Mouse (Mus musculus): Measurements from ENCODE around the gene Patz1.

Patz1 gene

DNA sequence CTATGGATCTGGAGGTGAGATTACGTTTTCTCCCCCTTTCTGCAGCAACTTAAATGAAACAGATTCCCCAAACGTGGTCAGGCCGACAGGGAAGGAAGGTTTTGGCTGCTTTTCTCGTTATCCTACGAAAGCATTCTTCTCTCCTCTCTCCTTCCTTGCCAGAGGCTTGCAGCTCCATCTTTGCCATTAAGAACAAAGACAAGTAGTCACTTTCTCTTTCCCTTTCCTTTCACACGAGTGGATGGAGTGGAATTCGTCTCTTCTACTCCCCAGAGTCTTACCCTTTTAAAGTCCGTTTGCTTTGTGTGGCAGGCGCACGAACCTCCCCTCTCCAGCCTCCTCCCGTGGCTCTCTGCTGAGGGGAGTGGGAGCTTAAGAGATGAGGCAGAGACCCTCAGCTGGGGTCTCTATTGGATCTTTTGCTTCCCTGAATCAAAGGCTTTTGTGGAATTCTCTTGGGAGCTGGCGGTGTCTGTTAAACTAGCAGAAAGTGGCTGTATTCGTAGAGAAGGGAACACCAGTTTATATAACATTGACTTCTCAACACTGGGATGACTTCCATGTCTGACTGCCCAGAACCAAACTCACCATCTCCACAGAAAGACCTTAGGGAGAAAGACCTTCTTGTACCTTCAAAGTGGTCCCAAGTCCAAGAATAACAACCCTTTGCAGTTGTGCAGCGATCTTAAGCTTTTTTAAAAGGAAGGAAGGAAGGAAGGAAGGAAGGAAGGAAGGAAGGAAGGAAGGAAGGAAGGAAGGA, 42.5 kb downstream of the Patz1 start:
- DNase-seq = no peak

- peak; percentile 96 to 98 for DNase-seq
Observed at GRCm38 (mm10) chr11:3331756-3332642, 43.3 kb downstream of the Patz1 start.

GRCm38 (mm10) chr11:3333111-3333695, 44.5 kb downstream of the Patz1 start:
- DNase-seq = peak in 1 of 2 experiments; percentile 35

- peak in 1 of 2 experiments; percentile 9 for DNase-seq
Observed at GRCm38 (mm10) chr11:3334141-3334710, 45.6 kb downstream of the Patz1 start.

DNA sequence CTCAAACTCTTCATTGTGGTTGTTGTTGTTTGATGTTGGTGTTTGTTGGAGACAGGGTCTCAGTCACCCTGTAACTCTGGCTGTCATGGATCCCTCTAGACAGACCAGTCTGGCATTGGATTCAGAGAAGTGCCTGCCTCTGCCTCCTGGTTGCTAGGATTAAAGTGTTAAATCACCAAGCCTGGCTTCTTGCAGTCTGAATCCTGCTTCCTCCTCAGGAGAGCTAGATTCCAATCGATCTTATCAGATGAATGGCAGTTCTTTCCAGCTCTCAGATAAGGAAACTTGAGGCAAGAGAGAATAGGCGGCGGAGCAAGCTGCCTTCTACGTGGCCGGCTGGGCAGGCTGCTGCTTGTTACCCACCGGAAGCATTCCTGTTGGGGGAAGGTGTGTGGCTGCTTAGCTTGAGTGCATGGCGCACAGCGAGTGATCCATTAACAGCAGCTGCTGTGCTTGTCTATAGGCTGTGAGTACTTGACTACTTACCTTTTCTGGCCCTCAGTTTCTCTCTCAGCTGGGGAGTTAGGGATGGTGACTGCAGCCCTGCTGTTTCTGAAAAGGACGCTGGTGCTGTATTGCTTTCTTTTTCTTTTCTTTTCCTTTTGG, 46.1 kb downstream of the Patz1 start:
- DNase-seq = peak in 1 of 2 experiments; percentile 72

- peak; percentile 71 to 91 for DNase-seq
Observed at GRCm38 (mm10) chr11:3335651-3336216, 47.1 kb downstream of the Patz1 start.

DNA sequence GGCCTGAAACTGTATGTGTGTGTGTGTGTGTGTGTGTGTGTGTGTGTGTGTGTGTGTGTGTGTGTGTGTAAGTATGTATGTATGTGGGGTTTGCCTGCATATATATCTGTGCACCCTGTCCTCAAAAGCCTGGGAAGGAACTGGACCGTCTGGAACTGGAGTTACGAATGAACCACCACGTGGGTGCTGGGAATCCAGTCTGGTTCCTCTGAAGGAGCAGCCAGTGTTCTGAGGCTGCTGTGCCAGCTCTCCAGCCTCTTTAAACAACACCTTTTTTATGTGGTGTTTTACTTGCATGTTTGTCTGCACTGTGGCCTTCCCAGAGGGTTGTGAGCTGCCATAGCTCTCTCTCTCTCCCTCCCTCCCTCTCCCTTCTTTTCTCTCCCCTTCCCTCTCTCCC, 47.9 kb downstream of the Patz1 start:
- peak in 1 of 2 experiments; percentile 22 for DNase-seq

GRCm38 (mm10) chr11:3337173-3337955, 48.7 kb downstream of the Patz1 start:
- peak in 1 of 2 experiments; percentile 36 for DNase-seq

GRCm38 (mm10) chr11:3337961-3338360, 49.3 kb downstream of the Patz1 start:
- DNase-seq = no peak

- no peak for DNase-seq
Observed at GRCm38 (mm10) chr11:3341476-3341875, 52.8 kb downstream of the Patz1 start.

DNA sequence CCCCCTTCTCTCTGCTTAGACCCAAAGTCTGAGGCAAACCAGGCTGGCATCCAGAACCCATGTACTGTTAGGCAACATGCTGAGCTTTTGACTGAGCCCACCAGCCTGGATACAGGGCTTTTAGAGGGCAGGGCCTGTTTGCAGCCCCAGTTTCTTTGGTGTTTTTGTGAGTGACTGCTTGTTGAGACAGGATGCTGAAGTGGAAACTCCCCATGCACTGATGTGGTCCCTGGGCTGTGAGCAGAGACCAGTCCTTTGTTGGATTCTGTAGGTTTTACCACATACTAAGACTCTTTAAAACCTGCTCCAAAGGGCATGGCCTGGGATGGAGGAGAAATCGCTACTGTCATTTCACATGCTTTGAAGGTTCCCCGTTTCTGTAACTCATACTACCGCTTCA, 56.2 kb downstream of the Patz1 start:
- peak in 1 of 2 experiments; percentile 24 for DNase-seq

- no peak for DNase-seq
Observed at GRCm38 (mm10) chr11:3346351-3346750, 57.7 kb downstream of the Patz1 start.

GRCm38 (mm10) chr11:3347091-3347834, 58.6 kb downstream of the Patz1 start:
- peak; percentile 63 to 73 for DNase-seq

GRCm38 (mm10) chr11:3347835-3348195, 59.1 kb downstream of the Patz1 start:
- DNase-seq = no peak

GRCm38 (mm10) chr11:3348576-3349342, 60.1 kb downstream of the Patz1 start:
- peak in 1 of 2 experiments; percentile 34 for DNase-seq

GRCm38 (mm10) chr11:3349343-3349695, 60.6 kb downstream of the Patz1 start:
- no peak for DNase-seq

GRCm38 (mm10) chr11:3352131-3352530, 63.5 kb downstream of the Patz1 start:
- DNase-seq = no peak

DNA sequence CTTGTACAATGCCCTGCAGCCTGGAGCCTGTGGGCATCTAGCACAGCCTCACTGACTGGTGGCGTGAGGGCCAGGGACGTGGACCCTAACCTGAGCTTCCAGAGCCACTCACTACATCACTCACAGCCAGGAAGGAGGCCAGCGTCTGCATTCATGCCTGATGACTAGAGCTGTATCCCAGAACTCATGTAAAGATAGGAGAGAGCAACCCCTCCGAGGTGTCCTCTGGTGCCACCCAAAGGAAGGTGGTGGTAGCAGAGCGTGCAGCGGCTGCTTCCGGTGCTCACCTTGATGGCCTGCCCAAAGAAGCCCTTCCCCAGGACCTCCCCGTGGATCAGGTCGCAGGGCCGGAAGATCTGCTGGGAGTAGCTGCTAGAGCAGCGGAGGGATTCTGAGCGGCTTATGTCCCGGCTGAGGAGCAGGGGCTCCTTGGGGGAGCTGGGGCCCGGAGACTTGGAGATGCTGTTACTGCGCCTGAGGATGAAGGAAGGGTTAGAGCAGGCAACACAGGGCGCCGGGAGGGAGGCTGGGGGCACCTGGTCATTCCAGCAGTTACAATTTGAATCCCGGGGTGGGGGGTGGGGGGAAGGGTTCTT, 64.4 kb downstream of the Patz1 start:
- DNase-seq = peak in 1 of 2 experiments; percentile 53
